Mouse (Mus musculus): ENCODE measurements around the gene Pla2g12b.

Pla2g12b gene

GRCm38 (mm10) chr10:59416623-59417022, 13.2 kb downstream of the Pla2g12b start:
- DNase-seq: no peak

GRCm38 (mm10) chr10:59419516-59419915, 16.1 kb downstream of the Pla2g12b start:
- no peak for DNase-seq

- DNase-seq: no peak
Observed at GRCm38 (mm10) chr10:59424453-59424852, 21.0 kb downstream of the Pla2g12b start.

GRCm38 (mm10) chr10:59425369-59425768, 21.9 kb downstream of the Pla2g12b start:
- DNase-seq: no peak

- DNase-seq: no peak
Observed at GRCm38 (mm10) chr10:59426371-59426770, 22.9 kb downstream of the Pla2g12b start.

GRCm38 (mm10) chr10:59429448-59430135, 26.1 kb downstream of the Pla2g12b start:
- no peak for DNase-seq

- no peak for DNase-seq
Observed at GRCm38 (mm10) chr10:59430701-59431218, 27.3 kb downstream of the Pla2g12b start.

- no peak for DNase-seq
Observed at GRCm38 (mm10) chr10:59435746-59436145, 32.3 kb downstream of the Pla2g12b start.

- DNase-seq: no peak
Observed at GRCm38 (mm10) chr10:59438651-59439050, 35.2 kb downstream of the Pla2g12b start.

- DNase-seq: no peak
Observed at GRCm38 (mm10) chr10:59439508-59439931, 36.1 kb downstream of the Pla2g12b start.

- no peak for DNase-seq
Observed at GRCm38 (mm10) chr10:59440177-59440576, 36.7 kb downstream of the Pla2g12b start.

- DNase-seq: no peak
Observed at GRCm38 (mm10) chr10:59441735-59442134, 38.3 kb downstream of the Pla2g12b start, which contains the start of gene Oit3. Gene Oit3, minus strand, starts transcription at chr10:59441778.

- peak; percentile 56 for DNase-seq
Observed at GRCm38 (mm10) chr10:59443212-59443611, 39.8 kb downstream of the Pla2g12b start.

- no peak for DNase-seq
Observed at GRCm38 (mm10) chr10:59444106-59444505, 40.6 kb downstream of the Pla2g12b start.

- no peak for DNase-seq
Observed at GRCm38 (mm10) chr10:59444635-59445034, 41.2 kb downstream of the Pla2g12b start.

- DNase-seq: no peak
Observed at GRCm38 (mm10) chr10:59446911-59447437, 43.5 kb downstream of the Pla2g12b start.

- DNase-seq: no peak
Observed at GRCm38 (mm10) chr10:59447546-59447945, 44.1 kb downstream of the Pla2g12b start.

- DNase-seq: peak; percentile 72
Observed at GRCm38 (mm10) chr10:59451839-59452238, 48.4 kb downstream of the Pla2g12b start.

GRCm38 (mm10) chr10:59454631-59455030, 51.2 kb downstream of the Pla2g12b start:
- no peak for DNase-seq

GRCm38 (mm10) chr10:59459767-59460166, 56.3 kb downstream of the Pla2g12b start:
- DNase-seq: no peak

- no peak for DNase-seq
Observed at GRCm38 (mm10) chr10:59462307-59462706, 58.8 kb downstream of the Pla2g12b start.

- DNase-seq: no peak
Observed at GRCm38 (mm10) chr10:59465546-59465945, 62.1 kb downstream of the Pla2g12b start.

GRCm38 (mm10) chr10:59466626-59467025, 63.2 kb downstream of the Pla2g12b start:
- DNase-seq: no peak

- DNase-seq: no peak
Observed at GRCm38 (mm10) chr10:59467297-59467696, 63.8 kb downstream of the Pla2g12b start.

Measured in embryo, embryonic 11 days (tissue).